Mouse (Mus musculus) 416B (cell line): Measurements from ENCODE around the gene Ssh1.

ENCODE experiments used
- DNase-seq: peaks from one replicate; pipeline ENCODE4 v3.0.0; 2011; ENCODE audit warnings: low read depth

The Ssh1 gene

DNA sequence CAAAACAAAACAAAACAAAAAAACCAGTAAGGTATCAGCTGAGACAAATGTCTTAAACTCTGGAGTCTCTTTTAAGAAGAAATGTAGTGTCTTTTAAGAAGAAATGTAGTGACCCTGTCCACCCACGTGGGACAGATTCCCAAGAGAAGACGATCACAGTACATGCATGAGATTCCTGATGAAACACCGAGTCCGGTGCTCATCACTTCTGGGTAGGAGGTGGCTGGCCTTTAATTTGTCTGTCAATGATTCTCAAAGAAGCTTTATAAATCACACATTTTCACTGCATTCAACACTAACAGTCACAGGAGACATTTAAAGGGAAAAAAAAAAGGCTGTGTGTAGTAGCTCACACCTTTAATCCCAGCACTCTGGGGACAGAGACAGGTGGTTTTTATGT, 103.8 kb downstream of the Ssh1 start:
- DNase-seq, result no peak

DNA sequence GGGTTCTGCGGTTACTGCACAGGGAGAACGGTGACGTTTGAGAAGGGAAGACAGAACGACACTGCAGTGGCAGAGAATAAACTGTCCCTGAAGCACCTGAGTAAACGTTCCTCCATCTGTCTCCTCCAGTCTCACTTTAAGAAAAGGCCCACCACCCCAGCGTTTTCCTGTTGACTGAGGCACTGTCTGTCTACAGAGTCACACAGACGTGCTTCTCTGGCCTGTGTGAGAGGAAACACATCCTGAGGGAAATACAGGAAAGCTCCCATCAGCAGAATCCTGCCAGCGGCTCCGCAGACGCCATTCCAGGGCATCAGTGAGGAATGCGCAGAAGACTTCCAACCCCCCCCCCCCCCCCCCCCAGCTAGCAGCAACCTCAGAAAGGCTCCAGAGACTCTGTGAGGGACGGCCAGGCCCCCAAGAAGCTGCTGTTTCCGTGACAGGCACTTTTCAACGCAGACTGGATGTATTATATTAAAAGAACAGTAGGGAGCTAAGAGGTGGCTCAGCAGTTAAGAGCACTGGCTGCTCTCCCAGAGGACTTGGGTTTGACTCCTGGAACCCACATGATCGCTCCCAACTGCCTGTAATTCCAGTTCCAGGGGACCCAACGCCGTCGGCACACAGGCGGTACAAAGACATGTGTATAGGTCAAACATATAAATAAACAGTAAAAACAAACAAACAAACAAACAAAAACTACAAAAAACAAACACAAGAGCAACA, 104.3 kb downstream of the Ssh1 start:
- DNase-seq, result no peak

DNA sequence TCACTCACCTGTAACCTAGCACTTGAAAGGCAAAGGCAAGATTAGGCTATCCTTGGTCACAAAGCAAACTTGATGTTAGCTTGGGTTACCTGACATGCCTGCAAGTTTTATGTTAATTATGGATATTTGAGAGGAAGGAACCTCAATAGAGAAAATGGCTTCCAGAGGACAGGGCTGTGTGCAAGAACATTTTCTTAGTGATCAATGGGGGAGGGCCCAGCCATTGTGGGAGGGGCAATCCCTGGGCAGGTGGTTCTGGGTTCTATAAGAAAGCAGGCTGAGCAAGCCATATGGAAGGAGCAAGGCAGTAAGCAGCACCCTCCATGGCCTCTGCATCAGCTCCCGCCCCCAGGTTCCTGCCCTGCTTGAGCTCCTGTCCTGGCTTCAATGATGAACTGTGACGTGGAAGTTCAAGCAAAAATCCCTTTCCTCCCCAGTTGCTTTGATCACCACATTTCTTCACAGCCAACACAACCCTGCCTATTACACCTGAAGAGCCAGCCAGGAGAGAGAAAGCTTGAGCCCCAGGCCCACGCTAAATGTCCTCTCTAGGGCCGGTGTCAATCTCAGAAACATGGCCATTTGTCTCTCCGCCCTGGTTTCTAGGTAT, 105.4 kb downstream of the Ssh1 start:
- DNase-seq, result no peak

DNA sequence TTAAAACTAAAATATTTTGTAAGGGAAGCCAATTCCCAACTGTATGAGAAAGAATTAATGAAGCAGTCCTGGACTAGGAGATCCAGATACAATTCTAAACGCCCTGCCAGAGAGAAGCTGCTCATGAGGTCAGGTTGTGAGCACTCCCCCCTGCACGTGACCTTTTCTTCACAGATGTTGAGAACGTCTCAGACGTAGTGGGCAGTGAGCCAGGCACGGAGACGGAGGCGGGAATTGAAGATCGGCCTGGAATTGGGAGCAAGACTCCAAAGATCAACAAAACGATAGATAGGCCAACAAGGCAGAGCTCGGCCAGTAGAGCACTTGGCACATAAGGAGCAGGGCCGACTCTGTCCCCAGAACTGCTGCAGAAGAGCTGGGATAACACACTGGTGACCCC, 106.6 kb downstream of the Ssh1 start:
- no peak for DNase-seq
